Mouse (Mus musculus) kidney, embryonic 14.5 days (tissue): ENCODE results near the gene Wdcp. TPM values are rescaled to one million over a fixed set of nuclear protein-coding genes. Genes with fewer than 3 reads are reported as not detected.
A peak's percentile ranks its signal among the peaks of the same experiment; 100 is the strongest.

ENCODE experiments used
- ATAC-seq: fragments of 200-750 bp; cut with Nextera tagmentation; 2 replicates; pipeline ENCODE4 v1.8.0; 2017; ENCODE audit warnings: moderate number of reproducible peaks, mild to moderate bottlenecking, moderate TSS enrichment, moderate library complexity; ENCODE audit not compliant: low FRiP score, low TSS enrichment
- H3K27ac ChIP-seq: fragments of 300-500 bp; sonication (generic); 2 replicates; pipeline ENCODE4 v1.5.1; 2014; ENCODE audit warnings: low read depth, mild to moderate bottlenecking, low read length, moderate library complexity, mixed read lengths
- H3K27me3 ChIP-seq: fragments of 300-500 bp; sonication (generic); 2 replicates; pipeline ENCODE4 v1.6.1; 2014; ENCODE audit warnings: mild to moderate bottlenecking, low read length; ENCODE audit not compliant: control insufficient read depth, insufficient read depth
- H3K36me3 ChIP-seq: fragments of 300-500 bp; sonication (generic); 2 replicates; pipeline ENCODE4 v1.6.1; 2014; ENCODE audit warnings: low read length, mixed read lengths; ENCODE audit not compliant: control insufficient read depth, insufficient read depth
- H3K4me1 ChIP-seq: fragments of 300-500 bp; sonication (generic); 2 replicates; pipeline ENCODE4 v1.6.1; 2014; ENCODE audit warnings: low read length, mixed read lengths; ENCODE audit not compliant: control insufficient read depth, insufficient read depth
- H3K4me2 ChIP-seq: fragments of 300-500 bp; sonication (generic); replicated peaks from 2 replicates; pipeline ENCODE4 v1.6.1; 2014; ENCODE audit warnings: low read depth, mild to moderate bottlenecking, low read length
- H3K4me3 ChIP-seq: fragments of 300-500 bp; sonication (generic); 2 replicates; pipeline ENCODE4 v1.5.1; 2014; ENCODE audit warnings: mild to moderate bottlenecking, low read length
- H3K9ac ChIP-seq: fragments of 300-500 bp; sonication (generic); 2 replicates; pipeline ENCODE4 v1.6.1; 2014; ENCODE audit warnings: low read depth, mild to moderate bottlenecking, low read length, moderate library complexity
- H3K9me3 ChIP-seq: fragments of 300-500 bp; sonication (generic); 2 replicates; pipeline ENCODE4 v1.6.1; 2016; ENCODE audit warnings: low read length; ENCODE audit not compliant: control insufficient read depth
- WGBS: fragments of 180-500 bp; shearing (Covaris S2); extraction: QIAGEN DNeasy Blood & Tissue Kit; methylation state at CpG from one replicate; pipeline ENCODE4 v1.1.7; 2014; 5-methylcytosine and 5-hydroxymethylcytosine counted together
- polyA plus RNA-seq: library from polyadenylated mRNA; unstranded; fragments of >200 nt; fragmentation: Nextera tagmentation; extraction: Ambion mirVana; gene quantifications from 2 replicates; pipeline ENCODE4 v1.2.1, GENCODE M21; 2014

Gene Wdcp
- polyA plus RNA-seq, 1 experiment from 2014 or later, result 16.5 TPM

DNA sequence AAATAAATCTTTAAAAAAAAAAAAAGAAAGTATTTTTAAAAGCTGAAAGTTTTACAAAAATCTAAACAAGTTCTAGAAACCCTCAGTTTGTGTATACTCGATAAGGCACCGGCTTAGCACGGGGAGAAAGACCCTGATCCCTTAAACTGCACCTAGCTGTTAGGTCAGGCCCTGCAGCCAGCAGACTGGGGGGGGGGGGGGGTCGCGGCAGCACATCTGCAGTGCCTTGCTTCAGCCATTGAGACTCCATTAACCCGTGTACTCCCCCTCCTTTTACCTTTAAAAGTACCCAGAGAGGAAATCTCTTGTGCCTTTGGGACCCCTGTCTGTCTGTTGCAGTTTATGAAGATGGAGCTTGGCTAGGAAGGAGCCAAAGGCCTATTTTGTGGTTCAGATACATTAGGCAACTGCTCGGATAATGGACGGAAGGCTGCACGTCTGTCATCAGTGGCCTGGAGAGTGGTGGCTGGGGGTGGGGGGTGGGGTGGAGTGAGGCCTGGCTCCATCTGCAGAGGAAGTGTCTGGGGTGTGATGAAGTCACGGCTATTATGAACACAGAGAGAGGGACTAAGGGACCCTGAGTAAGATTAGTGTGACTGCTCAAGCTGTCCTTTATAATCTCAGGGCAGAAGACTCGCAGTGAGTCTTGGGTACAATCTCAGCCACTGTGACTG, 16.3 kb downstream of the Wdcp start:
- Histone ChIP-seq H3K27me3 (no peaks in the 10 kb centered on the region), H3K4me2 (no peak overlapping the region), H3K4me3 (no peak overlapping the region), H3K27ac (no peak overlapping the region), H3K9ac (no peak overlapping the region), H3K9me3 (peaks cover 3% of the 10 kb centered on the region; the same call in 1 of the 2 replicates), H3K4me1 (peaks cover 10% of the 10 kb centered on the region; the same call in 1 of the 2 replicates), H3K36me3 (peaks cover 8% of the 10 kb centered on the region; the same call in 1 of the 2 replicates)
- WGBS, result 49% methylated on average over 11 of the region's 11 CpGs
- no peak for ATAC-seq

DNA sequence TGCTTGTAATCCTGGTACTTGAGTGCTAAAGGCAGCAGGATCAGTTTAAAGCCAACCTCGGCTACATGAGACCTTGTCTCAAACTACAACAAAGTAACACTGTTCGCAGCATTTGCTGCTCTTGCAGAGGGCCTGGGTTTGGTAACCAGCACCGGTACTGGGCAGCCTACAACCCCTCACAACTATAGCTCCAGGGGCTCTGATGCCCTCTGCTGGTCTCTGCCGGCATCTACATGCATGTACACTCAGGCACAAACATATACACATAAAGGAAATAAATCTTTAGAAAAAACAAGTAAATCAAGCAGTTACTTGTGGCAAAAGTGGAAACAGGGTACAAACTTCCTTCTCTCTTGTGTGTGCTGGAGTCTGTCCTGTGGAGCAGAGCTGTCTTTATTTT, 19.6 kb downstream of the Wdcp start:
- Histone ChIP-seq H3K27me3 (no peaks in the 10 kb centered on the region), H3K9ac (no peak overlapping the region), H3K4me3 (no peak overlapping the region), H3K4me1 (peaks cover 10% of the 10 kb centered on the region; the same call in 1 of the 2 replicates), H3K9me3 (peaks cover 3% of the 10 kb centered on the region; the same call in 1 of the 2 replicates), H3K4me2 (no peak overlapping the region), H3K36me3 (no peaks in the 10 kb centered on the region), H3K27ac (no peak overlapping the region)
- no peak for ATAC-seq
- WGBS, result 88% methylated on average over 4 of the region's 4 CpGs

DNA sequence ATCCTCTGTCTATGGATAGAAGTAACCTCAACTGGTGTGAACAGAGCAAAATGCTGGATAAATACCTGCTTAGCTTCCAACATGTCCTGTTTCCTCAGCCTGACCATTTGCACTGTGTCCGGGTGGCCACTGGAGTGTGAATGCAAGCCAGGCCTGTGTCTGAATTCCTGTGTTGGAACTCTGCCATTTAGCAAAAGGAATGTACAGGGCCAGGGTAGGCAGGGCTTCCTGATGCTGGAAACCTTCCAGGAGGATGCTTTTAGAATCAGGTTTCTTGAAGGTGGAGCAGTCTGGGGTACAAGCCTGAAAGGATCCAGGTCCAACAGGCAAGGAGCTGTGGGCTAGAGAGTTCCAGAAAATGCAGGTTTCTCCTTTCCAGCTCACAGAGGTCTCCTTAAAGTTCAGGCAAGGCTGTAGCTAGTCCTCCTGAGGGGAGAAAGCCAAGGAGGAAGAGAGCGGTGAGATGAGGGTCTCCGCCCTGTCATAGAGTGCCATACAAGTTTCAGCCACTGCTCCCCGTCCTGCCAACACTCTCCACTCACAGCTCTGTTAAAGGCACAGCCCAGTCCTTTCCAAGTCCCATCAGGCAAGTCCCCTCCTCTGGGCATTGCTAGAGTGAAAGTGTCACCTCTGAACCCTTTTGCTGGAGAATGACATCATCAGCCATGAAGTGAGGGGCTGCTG, 20.7 kb downstream of the Wdcp start:
- no peak overlapping the region; the same call in 1 of the 2 replicates for H3K27ac ChIP-seq
- no peak overlapping the region for H3K4me3 ChIP-seq
- no peak overlapping the region for H3K4me2 ChIP-seq
- WGBS, result 51% methylated on average over 4 of the region's 4 CpGs
- no peaks in the 10 kb centered on the region for H3K36me3 ChIP-seq
- no peak overlapping the region for H3K9ac ChIP-seq
- H3K9me3 ChIP-seq, result peaks cover 3% of the 10 kb centered on the region; the same call in 1 of the 2 replicates
- peak; percentile 65 for ATAC-seq
- H3K4me1 ChIP-seq, result peaks cover 10% of the 10 kb centered on the region
- H3K27me3 ChIP-seq, result no peaks in the 10 kb centered on the region

DNA sequence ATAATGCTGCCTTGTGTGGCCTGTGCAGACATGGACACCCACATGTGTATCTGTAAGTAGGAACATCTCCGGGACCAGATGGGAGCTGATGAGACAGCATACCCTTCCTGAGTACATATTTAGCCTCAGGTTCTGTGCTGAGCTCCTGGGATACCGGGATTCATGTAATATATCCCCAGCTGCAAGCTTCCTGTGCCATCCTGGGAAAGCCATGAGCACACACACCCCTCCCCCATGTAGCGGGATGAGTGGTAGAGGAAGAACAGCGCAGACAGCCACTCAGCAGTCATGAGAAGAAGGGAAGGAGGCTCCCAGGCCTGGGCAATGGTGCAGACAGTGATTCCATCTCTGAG, 21.2 kb downstream of the Wdcp start:
- H3K4me3 ChIP-seq, result no peak overlapping the region
- H3K9me3 ChIP-seq, result peaks cover 3% of the 10 kb centered on the region; the same call in 1 of the 2 replicates
- no peak overlapping the region for H3K9ac ChIP-seq
- no peak overlapping the region for H3K4me2 ChIP-seq
- ATAC-seq, result 0 out of 2 replicates have a peak, but pooled peaks have one; percentile 8
- H3K27ac ChIP-seq, result no peak overlapping the region; the same call in 1 of the 2 replicates
- no peaks in the 10 kb centered on the region for H3K27me3 ChIP-seq
- no peaks in the 10 kb centered on the region for H3K36me3 ChIP-seq
- 77% methylated on average over 4 of the region's 4 CpGs for WGBS
- peaks cover 10% of the 10 kb centered on the region for H3K4me1 ChIP-seq

DNA sequence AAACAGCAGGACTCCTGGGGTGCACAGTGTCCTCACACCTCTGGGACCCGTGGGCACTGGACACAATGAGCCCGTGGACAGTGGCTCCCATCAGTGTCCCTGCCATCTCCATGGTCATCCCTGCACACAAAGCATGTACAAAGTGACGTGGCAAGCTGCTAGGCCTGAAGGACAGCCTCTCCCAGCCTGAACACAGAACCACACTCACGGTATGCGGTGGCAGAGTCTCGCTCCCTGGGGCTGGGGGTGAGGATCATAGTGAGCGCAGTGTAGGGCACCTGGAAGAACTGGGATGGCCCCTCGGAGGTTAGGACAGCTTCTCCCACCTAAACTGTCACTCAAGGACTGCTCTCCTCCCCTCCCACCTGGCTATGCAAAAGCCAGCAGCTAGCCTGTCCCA, 25.8 kb downstream of the Wdcp start:
- Histone ChIP-seq H3K27ac (no peak overlapping the region), H3K4me3 (no peak overlapping the region), H3K9ac (no peak overlapping the region), H3K4me1 (peaks cover 2% of the 10 kb centered on the region), H3K36me3 (no peaks in the 10 kb centered on the region), H3K9me3 (no peaks in the 10 kb centered on the region), H3K27me3 (no peaks in the 10 kb centered on the region), H3K4me2 (no peak overlapping the region)
- no peak for ATAC-seq
- 81% methylated on average over 8 of the region's 8 CpGs for WGBS

DNA sequence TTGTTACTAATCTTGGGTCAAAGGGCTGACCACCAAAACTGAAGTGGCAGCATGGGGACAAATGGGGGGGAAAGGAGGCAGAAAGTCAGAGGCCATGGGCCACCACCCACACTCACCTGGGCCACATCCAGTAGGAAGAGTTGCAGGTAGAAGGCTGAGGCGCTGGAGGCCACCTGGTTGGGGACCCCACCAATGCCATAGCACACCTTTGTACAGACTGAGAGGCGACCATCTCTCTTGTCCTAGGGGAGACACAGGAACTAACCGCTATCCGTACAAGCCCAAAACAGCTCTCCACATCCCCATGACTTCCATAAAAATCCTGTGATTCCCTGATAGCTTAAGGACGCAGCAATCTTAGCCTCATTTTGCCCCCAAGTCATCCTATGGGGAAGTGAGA, 28.2 kb downstream of the Wdcp start:
- no peak overlapping the region for H3K4me2 ChIP-seq
- H3K4me1 ChIP-seq, result no peaks in the 10 kb centered on the region; the same call in 1 of the 2 replicates
- H3K9me3 ChIP-seq, result no peaks in the 10 kb centered on the region
- no peaks in the 10 kb centered on the region for H3K27me3 ChIP-seq
- no peak overlapping the region for H3K9ac ChIP-seq
- ATAC-seq, result no peak
- no peak overlapping the region for H3K4me3 ChIP-seq
- 92% methylated on average over 5 of the region's 5 CpGs for WGBS
- H3K27ac ChIP-seq, result no peak overlapping the region
- H3K36me3 ChIP-seq, result no peaks in the 10 kb centered on the region

DNA sequence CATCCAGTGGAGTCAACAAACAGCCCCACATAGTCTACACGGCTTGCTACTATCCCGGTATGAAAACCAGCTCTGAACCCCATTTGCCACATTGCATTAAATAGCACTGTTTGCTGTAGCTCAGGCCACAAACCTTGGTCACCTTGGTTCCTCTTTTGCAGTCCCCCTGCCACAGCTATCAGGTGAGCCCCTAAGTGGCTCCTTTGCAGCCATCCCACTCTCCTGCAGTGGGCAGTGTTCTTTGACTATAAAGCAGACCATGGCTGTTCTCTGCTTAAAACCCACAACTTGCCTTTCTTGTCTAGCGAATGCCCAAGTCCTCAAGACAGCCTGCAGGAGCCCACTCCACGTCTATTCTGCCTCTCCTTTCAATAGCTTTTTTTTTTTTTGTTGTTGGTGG, 29.2 kb downstream of the Wdcp start:
- Histone ChIP-seq H3K36me3 (no peaks in the 10 kb centered on the region), H3K9me3 (no peaks in the 10 kb centered on the region), H3K27ac (no peak overlapping the region), H3K4me3 (no peak overlapping the region), H3K9ac (no peak overlapping the region), H3K4me1 (no peaks in the 10 kb centered on the region; the same call in 1 of the 2 replicates), H3K27me3 (no peaks in the 10 kb centered on the region), H3K4me2 (no peak overlapping the region)
- ATAC-seq, result no peak
- 66% methylated on average over 4 of the region's 4 CpGs for WGBS

DNA sequence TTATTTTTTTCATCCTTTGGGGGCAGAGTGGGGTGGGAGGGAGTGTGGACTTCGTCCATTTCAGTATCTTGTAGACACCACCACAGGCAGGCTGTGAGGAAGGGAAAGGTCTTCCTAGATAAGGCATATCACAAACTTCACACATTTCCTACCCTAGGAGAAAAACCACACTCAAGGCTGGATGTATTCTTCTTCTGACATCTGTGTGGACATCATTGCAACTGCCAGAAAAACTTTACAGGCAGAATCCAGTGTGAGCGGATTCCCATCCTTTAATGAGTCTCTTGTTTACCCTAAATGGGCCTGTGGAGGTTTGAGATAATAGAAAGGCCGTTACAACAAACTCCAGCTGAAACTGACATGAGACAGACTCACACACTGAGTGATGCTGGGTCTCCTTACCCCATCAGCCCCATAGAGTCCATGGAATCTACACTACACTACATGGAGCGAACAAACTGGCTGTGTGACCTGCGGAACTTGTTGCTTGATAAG, 29.9 kb downstream of the Wdcp start:
- Histone ChIP-seq H3K4me1 (no peaks in the 10 kb centered on the region; the same call in 1 of the 2 replicates), H3K4me2 (no peak overlapping the region), H3K27me3 (no peaks in the 10 kb centered on the region), H3K9me3 (no peaks in the 10 kb centered on the region), H3K36me3 (no peaks in the 10 kb centered on the region), H3K9ac (no peak overlapping the region), H3K4me3 (no peak overlapping the region), H3K27ac (no peak overlapping the region)
- WGBS, result 81% methylated on average over 5 of the region's 5 CpGs
- ATAC-seq, result no peak

GRCm38 (mm10) chr12:4873531-4873930, 30.4 kb downstream of the Wdcp start:
- WGBS, result 73% methylated on average over 6 of the region's 6 CpGs
- Histone ChIP-seq H3K4me2 (peak overlapping the region; percentile 62), H3K9me3 (no peaks in the 10 kb centered on the region), H3K4me1 (no peaks in the 10 kb centered on the region; the same call in 1 of the 2 replicates), H3K27me3 (no peaks in the 10 kb centered on the region), H3K36me3 (no peaks in the 10 kb centered on the region), H3K9ac (peak overlapping the region; percentile 47), H3K4me3 (peak overlapping the region; percentile 33; the same call in 1 of the 2 replicates), H3K27ac (no peak overlapping the region)
- no peak for ATAC-seq
